Mouse (Mus musculus) mouse embryonic stem cell (cell line): Measurements from ENCODE around the gene Zfp712.

Experiments used
- in situ Hi-C, 2 experiments: fragments of 300-500 bp; cut with MboI; formaldehyde crosslinking; loops; 1 replicate in 1 of 2; 3 replicates in 1 of 2; pipeline ENCODE4 v1.14.3; 2019 to 2020; ENCODE audit warnings: low sequenced_read_pairs in 2 of 2, low pct_unique_long_range_greater_than_20kb in 1 of 2, mixed read lengths in 1 of 2; ENCODE audit not compliant: unreplicated experiment in 1 of 2

Gene Zfp712

DNA sequence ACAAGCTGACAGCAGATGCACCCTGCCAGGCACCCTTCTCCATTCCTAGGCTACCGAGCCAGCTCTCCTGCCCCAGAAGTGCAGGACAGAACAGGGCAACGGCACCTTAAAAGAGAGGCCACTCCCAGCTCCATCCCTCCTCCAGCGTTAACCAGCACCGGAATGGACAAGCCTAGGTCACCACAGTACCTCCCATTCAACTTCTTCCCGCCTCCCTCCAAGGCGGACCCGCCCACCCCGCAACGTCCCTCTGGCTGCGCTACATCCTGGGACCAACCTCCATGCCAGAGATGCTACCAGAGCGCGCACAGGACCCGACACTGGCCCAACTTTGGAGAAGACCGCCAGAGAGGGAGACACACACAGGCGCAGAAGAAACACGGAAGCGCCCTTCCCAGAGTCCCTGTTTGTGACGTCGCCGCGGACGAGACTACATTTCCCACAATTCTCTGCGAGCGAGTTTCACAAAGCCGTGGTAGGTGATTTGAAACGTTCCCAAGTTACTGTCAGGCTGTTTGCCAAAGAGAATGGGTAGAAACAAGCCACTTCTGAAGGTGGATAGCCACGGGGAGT, at the start of gene Zfp712:
TSS of gene Zfp712 (minus strand) at position 385 of the 573 bp plus-strand sequence.
- in situ Hi-C loops: no loop called here

DNA sequence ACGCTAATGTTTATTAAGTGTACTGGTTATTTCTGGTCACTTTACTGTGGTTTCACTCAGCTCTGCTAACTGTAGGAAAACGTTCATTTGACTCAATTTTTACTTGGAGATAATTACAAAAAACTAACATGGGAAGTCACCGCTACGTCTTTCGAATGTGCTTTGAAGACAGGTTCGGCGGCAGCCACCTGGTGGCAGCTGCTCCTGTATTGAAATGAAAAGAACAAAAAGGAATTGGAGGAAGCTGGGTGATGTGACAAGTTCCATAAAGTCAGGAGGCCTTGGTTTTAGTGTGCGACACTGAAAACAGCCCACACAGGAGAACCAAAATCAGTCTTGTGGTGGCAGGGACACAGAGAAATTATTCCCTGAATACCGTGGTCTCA, 47.8 kb upstream of the Zfp712 start:
- in situ Hi-C loops: no loop called here

DNA sequence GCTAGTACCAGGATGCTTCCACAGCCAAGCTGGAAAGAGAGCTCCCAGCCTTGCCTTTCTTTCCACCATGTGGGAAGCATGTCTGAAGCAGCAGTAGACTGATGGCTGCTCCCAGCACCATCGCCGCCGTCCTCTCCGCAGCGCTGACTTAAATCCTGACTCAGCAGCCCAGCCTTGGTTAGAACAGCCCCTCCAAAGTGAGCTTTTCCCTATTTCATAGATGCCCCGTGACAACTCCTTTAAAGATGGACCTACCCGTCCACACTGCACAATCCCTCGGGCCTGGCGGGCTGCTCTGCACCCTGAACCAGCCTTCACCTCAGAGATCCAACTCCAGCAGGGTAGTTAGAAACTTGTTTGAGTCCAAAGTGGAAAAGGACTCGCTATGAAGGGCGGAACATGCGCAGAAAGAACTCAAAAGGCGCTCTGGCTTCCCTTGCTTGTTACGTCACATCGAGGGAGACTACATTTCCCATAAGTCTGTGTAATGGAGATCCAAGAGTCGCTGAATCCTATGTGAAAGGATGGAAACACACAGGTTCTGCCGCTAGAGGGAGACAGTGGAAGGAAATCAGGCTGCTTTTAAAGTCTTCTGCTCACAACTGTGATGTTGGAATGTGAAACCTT, 47.3 kb upstream of the Zfp712 start, which contains the start of gene Gm28557:
TSS of gene Gm28557 (minus strand) at position 411 of the 627 bp plus-strand sequence.
- in situ Hi-C loops: no loop called here

DNA sequence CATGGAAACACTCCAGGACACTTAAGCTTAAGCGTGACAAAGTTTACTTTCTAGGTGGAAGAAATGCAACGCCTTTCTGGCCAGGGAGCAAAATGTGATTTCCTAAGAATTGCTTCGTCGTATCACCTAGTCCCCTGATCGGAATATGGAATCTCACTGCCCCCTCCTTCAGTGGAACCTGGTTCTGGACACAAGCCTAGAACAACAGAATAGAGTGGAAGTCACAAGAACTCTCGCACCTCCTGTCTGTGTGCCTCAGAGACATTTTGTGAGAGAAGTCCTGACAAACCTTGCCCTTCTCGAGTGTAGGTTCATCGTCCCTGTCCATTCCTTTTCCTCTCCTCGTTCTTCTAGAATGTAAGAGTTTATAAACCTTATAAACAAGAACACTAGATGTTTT, 46.7 kb upstream of the Zfp712 start:
- in situ Hi-C loops: no loop called here

DNA sequence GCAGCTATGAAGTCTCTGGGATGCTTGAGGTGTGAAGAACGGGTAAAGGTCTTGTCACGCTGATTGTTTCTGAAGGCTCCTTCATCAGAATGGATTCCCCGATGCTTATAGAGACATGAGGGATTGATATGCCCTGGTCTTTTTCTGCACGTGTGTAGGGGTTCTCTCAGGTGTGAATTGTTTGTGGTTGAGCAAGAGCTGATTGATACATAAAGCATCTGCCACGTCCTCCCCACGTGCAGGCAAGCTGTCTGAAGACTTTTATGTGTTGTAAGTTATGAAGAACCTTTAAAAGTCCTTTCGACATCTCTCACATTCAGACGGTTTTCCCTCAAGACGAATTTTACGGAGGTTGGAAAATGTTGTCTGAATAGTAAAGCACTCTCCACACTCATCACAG, 36.9 kb upstream of the Zfp712 start, which contains the start of gene Zfp708:
TSS of gene Zfp708 (minus strand) at position 101 of the 400 bp plus-strand sequence.
- in situ Hi-C loops: no loop called here

DNA sequence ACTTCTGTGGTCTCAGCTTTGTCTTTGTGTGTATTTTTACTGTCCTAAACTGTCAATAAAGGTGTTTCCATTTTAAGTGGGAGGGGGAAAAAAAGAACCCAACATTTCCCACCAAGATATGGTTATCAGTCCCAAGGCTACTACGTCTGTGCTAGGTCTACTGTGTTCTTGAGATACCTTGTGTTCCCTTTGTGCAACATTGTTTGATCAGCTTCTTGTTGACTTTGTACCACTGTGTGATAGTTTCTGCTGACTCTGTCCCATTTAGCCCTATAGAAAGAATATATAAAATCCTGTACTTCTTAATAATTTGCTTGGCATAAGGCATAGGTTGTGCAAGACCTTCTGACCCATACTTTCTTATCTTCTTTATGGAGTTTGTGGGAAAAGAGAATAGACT, 29.2 kb upstream of the Zfp712 start:
- in situ Hi-C loops: no loop called here

DNA sequence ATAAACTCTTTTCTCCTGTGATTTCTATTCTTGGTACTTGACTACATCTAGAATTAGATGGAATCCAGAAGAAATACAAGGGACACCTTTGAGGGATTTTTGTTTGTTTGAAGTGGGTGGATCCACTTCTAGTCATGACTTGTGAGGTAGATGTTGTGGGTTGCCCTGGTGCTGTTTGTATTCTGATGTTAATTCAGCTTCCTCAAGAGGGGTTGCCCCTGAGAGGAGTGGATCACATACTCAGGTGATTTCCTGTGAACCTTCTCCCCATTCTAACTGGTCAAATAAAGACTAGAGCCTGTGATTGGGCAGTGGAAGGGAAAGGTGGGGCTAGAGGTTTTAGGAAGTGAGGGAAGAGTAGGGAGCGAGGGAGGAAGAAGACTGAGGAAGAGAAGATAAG, 21.0 kb upstream of the Zfp712 start:
- in situ Hi-C loops: no loop called here

DNA sequence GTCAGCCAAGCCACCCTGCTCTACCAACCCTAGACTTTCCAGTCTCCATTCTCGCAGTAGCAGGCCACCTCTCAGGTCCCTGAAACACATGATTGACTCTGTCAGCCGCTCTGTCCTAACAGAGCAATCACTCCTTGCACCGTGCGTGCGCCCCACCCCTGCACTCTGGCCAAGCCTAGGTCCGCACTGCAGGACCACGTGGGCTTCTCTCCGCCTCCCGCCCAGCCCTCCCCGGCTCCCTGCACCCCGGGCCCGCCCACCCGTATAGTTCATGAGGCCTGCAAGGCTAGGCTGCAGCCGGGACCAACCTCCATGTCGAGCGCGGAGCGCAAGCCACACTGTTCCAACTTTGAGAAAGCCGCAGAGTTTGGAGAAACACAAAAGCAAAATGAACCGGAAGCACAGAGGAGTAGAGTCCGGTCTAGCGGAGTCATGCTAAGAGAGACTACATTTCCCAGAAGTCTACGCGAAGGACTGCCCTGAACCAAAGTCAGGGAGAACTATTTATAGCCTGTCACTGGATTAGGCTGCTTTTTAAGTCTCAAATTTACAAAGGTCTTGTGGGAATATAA, 20.3 kb upstream of the Zfp712 start:
- in situ Hi-C loops: no loop called here

DNA sequence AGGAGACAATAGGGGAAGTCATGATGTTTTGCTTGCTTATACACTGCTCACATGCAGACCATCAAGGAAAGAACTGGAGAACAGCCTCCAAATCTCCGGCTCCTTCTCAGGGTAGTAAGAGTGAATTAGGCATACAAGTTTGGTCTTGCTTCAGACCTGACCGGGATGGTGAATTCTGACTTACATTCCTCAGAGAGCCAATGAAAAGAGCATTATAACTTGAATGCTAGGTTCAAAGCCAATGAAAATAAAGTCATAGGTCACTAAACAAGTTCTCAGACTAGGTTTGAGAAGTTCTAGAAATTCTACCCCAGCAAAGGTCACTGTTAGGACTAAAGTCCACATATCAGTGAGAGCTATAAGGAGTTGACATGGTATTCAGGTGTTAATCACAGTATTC, 16.3 kb upstream of the Zfp712 start:
- in situ Hi-C loops: no loop called here

DNA sequence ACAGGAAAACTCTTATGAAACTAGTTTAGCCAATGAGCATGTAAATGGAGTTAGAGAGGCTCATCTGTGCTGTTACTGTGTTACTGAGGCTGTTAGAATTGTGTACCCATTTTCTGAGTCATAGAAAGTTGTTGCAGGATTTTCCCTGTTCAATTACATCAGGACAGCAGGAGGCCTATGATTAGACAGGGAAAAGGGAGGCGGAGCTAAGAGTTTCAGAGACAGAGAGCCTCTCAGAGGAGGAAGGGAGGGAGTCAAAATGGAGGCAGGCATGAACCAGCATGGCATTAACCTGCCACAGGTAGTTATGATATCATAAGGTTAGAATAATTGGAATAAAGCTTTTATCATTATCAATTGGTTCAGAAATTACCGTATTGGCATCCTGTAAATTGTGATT, 11.8 kb upstream of the Zfp712 start:
- in situ Hi-C loops: no loop called here

DNA sequence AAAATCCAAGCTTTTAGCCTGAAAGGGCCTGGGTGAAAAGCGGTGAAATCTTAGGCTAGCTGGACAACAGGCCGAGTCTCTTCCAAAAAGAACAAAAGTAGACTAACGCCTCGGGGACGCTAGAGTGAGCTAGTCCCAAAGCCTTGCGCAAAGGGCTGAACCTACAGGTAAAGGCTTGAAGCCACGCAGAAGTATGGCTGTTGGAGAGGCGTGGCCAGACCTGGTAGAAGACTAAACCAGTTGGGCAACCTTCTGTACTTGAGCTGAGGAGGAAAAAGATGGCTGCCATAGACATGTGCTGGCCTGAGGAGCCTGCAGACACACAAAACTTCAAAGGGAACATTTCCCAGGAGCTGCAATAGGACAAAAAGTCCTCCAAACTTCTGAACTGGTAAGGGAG, 4.4 kb upstream of the Zfp712 start:
- in situ Hi-C loops: no loop called here

DNA sequence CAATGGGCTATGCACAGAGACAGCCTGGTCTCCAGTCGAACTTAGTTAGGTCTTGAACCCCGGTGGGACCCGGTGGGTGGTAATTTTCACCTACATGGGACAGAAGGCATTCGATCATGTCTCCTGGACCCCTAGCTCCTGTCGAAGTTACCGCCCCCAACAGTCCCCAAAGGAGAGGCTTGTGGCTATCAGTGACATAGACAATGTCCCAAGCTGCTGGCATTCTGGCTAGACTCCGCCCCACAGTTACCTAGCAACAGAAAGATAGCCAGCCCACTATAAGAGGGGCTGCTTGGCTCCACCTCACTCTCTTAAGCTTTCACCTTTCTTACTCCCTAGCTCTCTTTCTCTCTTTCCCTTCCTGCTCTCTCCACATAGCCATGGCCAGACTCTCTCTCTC, 1.5 kb upstream of the Zfp712 start:
- in situ Hi-C loops: no loop called here

DNA sequence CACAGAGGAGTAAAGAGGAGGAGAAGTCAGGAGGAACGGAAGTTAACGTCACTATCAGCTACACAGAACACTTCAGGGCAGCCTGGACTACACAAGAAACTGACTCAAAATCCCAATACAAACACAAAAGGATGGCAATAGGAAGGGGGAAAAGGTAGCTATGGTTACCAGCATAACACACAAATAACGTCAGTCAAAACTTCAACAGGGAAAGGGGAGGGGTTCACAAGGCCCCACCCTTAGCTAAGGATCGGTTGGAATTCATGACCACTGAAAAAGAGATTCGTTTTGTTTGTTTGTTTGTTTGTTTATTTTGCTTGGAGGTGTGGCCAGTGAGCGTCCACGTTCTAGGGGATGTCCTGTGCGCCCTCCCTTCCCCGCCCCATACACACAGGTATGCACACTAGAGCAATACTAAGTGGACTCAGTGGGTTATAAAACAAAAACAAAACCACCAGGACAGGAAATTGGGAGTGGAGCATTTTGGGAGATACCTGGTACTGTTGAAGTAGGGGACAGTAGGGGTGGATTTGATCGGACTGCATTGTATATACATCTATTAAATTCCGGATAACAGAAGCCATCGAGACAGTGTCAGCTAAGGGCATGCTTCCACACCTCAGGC, 697 bp downstream of the Zfp712 start:
- in situ Hi-C loops: no loop called here
